Mouse (Mus musculus) megakaryocyte-erythroid progenitor cell, adult 5-6 weeks (primary cell): ENCODE results near the gene Acot7. TPM values are rescaled to one million over a fixed set of nuclear protein-coding genes. Genes with fewer than 3 reads are reported as not detected.

Source experiments
- ATAC-seq: replicated peaks from 2 replicates; pipeline ENCODE4 v1.8.0; 2016; ENCODE audit warnings: mild to moderate bottlenecking, inconsistent platforms; ENCODE audit not compliant: severe bottlenecking, poor library complexity, low FRiP score, low TSS enrichment
- total RNA-seq, 2 experiments: library from RNA; stranded (forward) in 1 of 2; stranded (reverse) in 1 of 2; fragments of 200-1000, 215-1000 nt in 1 of 2; fragments of >200 nt in 1 of 2; fragmentation: Nextera tagmentation in 1 of 2; gene quantifications; 2 replicates each; pipeline ENCODE4 v1.2.3; 2014 to 2017

Gene Acot7
- total RNA-seq, 2 experiments from 2014 or later, result 38.1 to 42.9 TPM

GRCm38 (mm10) chr4:152146033-152146827 is 31.7 kb upstream of the Acot7 start:
- no peak for ATAC-seq

GRCm38 (mm10) chr4:152150546-152150945 is 27.4 kb upstream of the Acot7 start:
- ATAC-seq, result no peak

GRCm38 (mm10) chr4:152151451-152151965 is 26.4 kb upstream of the Acot7 start:
- peak; percentile 23; the same call in 1 of the 2 replicates for ATAC-seq

GRCm38 (mm10) chr4:152151966-152152544 is 25.9 kb upstream of the Acot7 start, which contains the start of gene Espn:
Espn (minus strand) TSS chr4:152152371.
- ATAC-seq, result peak; percentile 59

GRCm38 (mm10) chr4:152153771-152154177 is 24.2 kb upstream of the Acot7 start:
- ATAC-seq, result peak; percentile 68

GRCm38 (mm10) chr4:152155019-152155418 is 22.9 kb upstream of the Acot7 start:
- ATAC-seq, result no peak

GRCm38 (mm10) chr4:152157779-152158584 is 20.0 kb upstream of the Acot7 start:
- ATAC-seq, result peak; percentile 35; the same call in 1 of the 2 replicates

- ATAC-seq, result peak; percentile 24
Measured at GRCm38 (mm10) chr4:152158585-152159284, 19.2 kb upstream of the Acot7 start, which contains the start of gene Hes2. Hes2 (plus strand) TSS chr4:152158867.

GRCm38 (mm10) chr4:152159285-152159678 is 18.7 kb upstream of the Acot7 start:
- ATAC-seq, result peak; percentile 32; the same call in 1 of the 2 replicates

GRCm38 (mm10) chr4:152160748-152161147 is 17.2 kb upstream of the Acot7 start:
- ATAC-seq, result no peak

GRCm38 (mm10) chr4:152161601-152162000 is 16.3 kb upstream of the Acot7 start:
- no peak for ATAC-seq

GRCm38 (mm10) chr4:152162748-152163147 is 15.2 kb upstream of the Acot7 start:
- no peak for ATAC-seq

GRCm38 (mm10) chr4:152165036-152165931 is 12.7 kb upstream of the Acot7 start:
- peak; percentile 74 for ATAC-seq

- no peak for ATAC-seq
Measured at GRCm38 (mm10) chr4:152168052-152168451, 9.9 kb upstream of the Acot7 start.

- no peak for ATAC-seq
Measured at GRCm38 (mm10) chr4:152169103-152169502, 8.8 kb upstream of the Acot7 start.

- ATAC-seq, result no peak
Measured at GRCm38 (mm10) chr4:152170286-152170685, 7.6 kb upstream of the Acot7 start.

- ATAC-seq, result no peak
Measured at GRCm38 (mm10) chr4:152171543-152171942, 6.4 kb upstream of the Acot7 start.

GRCm38 (mm10) chr4:152173041-152173440 is 4.9 kb upstream of the Acot7 start:
- 0 out of 2 replicates have a peak, but pooled peaks have one; percentile 32 for ATAC-seq
